Mouse (Mus musculus): ENCODE results near the gene Tbx10. TPM values are rescaled to one million over a fixed set of nuclear protein-coding genes. Genes with fewer than 3 reads are reported as not detected.
A peak's percentile ranks its signal among the peaks of the same experiment; 100 is the strongest.

Gene Tbx10
- polyA plus RNA-seq, 1 experiment from 2014 or later = 0.17 TPM

DNA sequence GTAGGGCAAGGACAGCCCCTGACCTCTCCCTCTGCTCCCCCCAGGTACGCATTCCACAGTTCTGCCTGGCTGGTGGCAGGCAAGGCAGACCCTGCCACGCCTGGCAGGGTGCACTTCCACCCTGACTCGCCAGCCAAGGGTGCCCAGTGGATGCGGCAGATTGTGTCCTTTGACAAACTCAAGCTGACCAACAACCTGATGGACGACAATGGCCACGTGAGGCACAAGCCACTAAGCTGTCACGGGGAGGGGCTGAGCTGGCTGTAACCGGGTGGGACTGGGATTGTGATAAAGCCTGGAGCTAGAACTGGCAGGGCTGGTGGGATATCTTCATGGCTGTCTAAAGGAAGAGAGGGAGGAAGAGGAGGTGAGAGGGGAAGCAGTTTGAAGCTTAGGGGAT, 4.7 kb downstream of the Tbx10 start:
- H3K4me3 ChIP-seq (replicated peaks; ENCODE audit: low read length) = no peak overlapping the region
- no peaks in the 10 kb centered on the region for H3K27me3 ChIP-seq (ENCODE audit: control insufficient read depth, insufficient read depth, low read length)
- H3K4me2 ChIP-seq (ENCODE audit: low read depth, low read length) = no peak overlapping the region
- no peak overlapping the region for H3K9ac ChIP-seq (ENCODE audit: low read length)
- no peak for ATAC-seq (ENCODE audit: insufficient read depth, low FRiP score)
- H3K27ac ChIP-seq (ENCODE audit: low read length) = no peak overlapping the region
- H3K9me3 ChIP-seq (replicated peaks; ENCODE audit: control insufficient read depth, low read length) = no peaks in the 10 kb centered on the region
- WGBS = 49% methylated on average over 8 of the region's 8 CpGs
- peaks cover 14% of the 10 kb centered on the region for H3K4me1 ChIP-seq (ENCODE audit: control insufficient read depth, insufficient read depth, low read length)
- no peaks in the 10 kb centered on the region for H3K36me3 ChIP-seq (ENCODE audit: control insufficient read depth, insufficient read depth, low read length)

DNA sequence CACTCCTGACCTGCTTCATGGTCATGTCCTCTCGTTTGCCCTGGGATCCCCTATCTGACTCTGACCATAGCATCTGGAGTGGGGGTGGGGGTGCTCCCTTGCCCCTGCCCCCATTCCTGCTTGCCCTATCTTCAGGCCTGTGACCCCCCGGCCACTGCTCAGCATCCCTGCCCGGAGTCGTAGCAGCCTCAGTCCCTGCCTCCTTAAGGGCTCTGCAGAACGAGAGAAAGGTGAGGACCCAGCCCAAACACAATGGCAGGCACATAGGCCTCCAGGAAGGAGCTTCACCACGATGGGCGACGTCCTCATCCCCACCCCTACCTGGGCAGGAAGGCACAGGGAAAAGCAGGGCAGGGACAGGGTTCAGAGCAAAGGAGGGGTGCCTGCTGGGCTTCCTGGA, 5.8 kb downstream of the Tbx10 start:
- Histone ChIP-seq H3K36me3 (ENCODE audit: control insufficient read depth, insufficient read depth, low read length) (no peaks in the 10 kb centered on the region), H3K27me3 (ENCODE audit: control insufficient read depth, insufficient read depth, low read length) (no peaks in the 10 kb centered on the region), H3K9me3 (replicated peaks; ENCODE audit: control insufficient read depth, low read length) (no peaks in the 10 kb centered on the region), H3K4me2 (ENCODE audit: low read depth, low read length) (no peak overlapping the region), H3K4me3 (replicated peaks; ENCODE audit: low read length) (no peak overlapping the region), H3K9ac (ENCODE audit: low read length) (no peak overlapping the region), H3K4me1 (ENCODE audit: control insufficient read depth, insufficient read depth, low read length) (peaks cover 16% of the 10 kb centered on the region), H3K27ac (ENCODE audit: low read length) (no peak overlapping the region)
- no peak for ATAC-seq (ENCODE audit: insufficient read depth, low FRiP score)
- 70% methylated on average over 8 of the region's 8 CpGs for WGBS

DNA sequence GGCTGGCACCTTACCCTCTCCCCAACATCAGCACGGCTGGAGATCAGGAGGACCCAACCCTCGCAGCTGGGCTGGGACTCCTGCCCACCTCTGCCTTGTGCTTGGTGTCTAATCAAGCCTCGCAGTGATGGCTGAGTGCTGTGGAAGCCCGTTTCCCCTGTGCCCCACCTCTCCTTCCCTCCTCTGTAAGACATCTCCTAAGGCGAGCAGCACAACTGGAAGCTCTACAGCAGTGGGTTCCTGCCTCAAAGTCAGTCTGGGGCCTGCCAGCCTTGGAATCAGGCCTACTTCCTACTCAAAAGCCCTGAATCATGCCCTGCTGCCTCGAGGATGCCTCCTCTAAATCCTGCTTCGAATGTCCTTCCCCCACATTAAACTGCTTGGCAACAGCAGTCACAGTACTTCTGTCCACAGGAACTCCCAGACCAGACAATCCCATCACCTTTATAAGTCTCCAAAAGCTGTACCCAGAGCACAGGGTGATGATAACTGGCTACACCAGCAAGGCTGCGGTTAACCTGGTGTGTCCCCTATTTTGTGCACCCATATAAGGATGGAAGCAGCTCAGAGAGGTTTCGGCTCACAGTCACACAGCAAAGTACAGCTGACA, 6.7 kb downstream of the Tbx10 start:
- Histone ChIP-seq H3K36me3 (ENCODE audit: control insufficient read depth, insufficient read depth, low read length) (no peaks in the 10 kb centered on the region), H3K4me2 (ENCODE audit: low read depth, low read length) (peak overlapping the region; percentile 82), H3K4me1 (ENCODE audit: control insufficient read depth, insufficient read depth, low read length) (peaks cover 16% of the 10 kb centered on the region), H3K27ac (ENCODE audit: low read length) (0 out of 2 replicates have a peak overlapping the region, but pooled peaks have one; percentile 97), H3K9ac (ENCODE audit: low read length) (peak overlapping the region; percentile 91), H3K4me3 (replicated peaks; ENCODE audit: low read length) (peak overlapping the region; percentile 87), H3K9me3 (replicated peaks; ENCODE audit: control insufficient read depth, low read length) (no peaks in the 10 kb centered on the region), H3K27me3 (ENCODE audit: control insufficient read depth, insufficient read depth, low read length) (no peaks in the 10 kb centered on the region)
- WGBS = 85% methylated on average over 9 of the region's 9 CpGs
- no peak for ATAC-seq (ENCODE audit: insufficient read depth, low FRiP score)

DNA sequence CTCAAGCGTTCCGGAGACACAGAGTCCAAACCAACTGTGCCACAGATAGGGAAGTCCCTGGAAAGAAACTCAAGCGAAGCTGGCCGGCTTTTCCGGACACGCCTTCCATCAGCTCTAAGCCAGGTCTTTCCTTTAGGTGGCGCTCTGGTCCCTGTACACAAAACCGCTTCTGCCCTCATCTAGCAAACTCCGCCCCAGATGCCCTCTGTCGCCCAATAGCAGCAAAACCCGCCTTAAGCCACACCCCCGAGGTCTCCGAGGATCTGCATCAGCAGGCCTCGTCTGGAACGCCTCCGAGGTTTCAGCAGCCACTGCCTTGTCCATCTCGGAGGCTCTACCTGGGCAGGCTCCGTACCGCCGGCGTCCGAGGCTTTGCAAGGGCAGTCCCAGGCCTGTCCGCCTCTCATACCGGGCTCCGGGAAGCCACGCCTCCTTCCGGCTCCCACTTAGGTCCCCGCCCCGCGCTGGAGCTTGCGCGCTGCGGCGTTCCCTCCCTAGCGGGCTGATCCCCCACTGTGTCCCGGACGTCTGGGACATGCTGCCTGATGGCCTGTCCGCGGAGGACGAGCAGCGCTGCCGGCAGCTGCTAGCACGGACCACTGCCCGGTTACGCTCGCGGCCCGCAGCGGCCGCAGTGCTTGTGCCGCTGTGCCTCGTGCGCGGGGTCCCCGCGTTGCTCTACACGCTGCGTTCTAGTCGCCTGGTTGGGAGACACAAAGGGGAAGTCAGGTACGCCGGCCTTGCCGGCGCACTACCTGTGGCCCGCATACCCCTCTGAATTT, 7.8 kb downstream of the Tbx10 start, which contains the start of the genes Nudt8 and Gm49405:
TSS of gene Nudt8 (plus strand) at position 462 of the 782 bp plus-strand sequence.
TSS of gene Gm49405 (plus strand) at position 508 of the 782 bp plus-strand sequence.
- Histone ChIP-seq H3K4me1 (ENCODE audit: control insufficient read depth, insufficient read depth, low read length) (peaks cover 16% of the 10 kb centered on the region), H3K27ac (ENCODE audit: low read length) (peak within 1 kb of the TSS; percentile 97), H3K4me3 (replicated peaks; ENCODE audit: low read length) (peak within 1 kb of the TSS; percentile 87), H3K36me3 (ENCODE audit: control insufficient read depth, insufficient read depth, low read length) (no peaks in the 10 kb centered on the region), H3K4me2 (ENCODE audit: low read depth, low read length) (peak within 1 kb of the TSS; percentile 82), H3K9ac (ENCODE audit: low read length) (peak within 1 kb of the TSS; percentile 91), H3K9me3 (replicated peaks; ENCODE audit: control insufficient read depth, low read length) (no peaks in the 10 kb centered on the region), H3K27me3 (ENCODE audit: control insufficient read depth, insufficient read depth, low read length) (no peaks in the 10 kb centered on the region)
- under 1% methylated on average over 64 of the region's 64 CpGs for WGBS
- peak; percentile 93 for ATAC-seq (ENCODE audit: insufficient read depth, low FRiP score)

DNA sequence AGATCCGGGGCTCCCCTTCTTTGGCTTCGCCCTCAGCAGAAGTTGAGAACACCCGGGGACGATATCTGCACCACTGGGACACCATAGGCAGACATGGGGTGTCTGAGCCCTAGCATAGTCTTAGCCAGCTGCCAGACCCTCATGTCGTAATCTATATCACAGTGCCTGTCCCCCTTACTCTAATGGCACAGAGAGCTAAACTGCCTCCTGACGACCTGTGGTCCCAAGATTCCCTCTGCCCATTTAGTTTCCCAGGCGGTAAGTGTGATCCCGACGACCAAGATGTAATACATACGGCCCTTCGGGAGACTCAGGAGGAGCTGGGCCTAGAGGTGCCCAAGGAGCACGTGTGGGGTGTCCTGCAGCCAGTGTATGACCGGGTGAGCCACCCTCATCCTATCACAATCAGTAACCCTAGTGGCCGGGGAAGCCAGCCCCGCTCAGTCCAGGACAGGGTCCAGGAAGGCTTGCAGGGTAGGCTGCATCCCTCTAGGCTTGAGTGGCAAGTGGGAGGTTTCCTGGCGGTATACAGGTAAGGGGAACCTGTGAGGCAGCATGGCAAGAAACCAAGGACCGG, 8.5 kb downstream of the Tbx10 start:
- H3K4me2 ChIP-seq (ENCODE audit: low read depth, low read length) = peak overlapping the region; percentile 82
- H3K4me1 ChIP-seq (ENCODE audit: control insufficient read depth, insufficient read depth, low read length) = peaks cover 16% of the 10 kb centered on the region
- no peaks in the 10 kb centered on the region for H3K27me3 ChIP-seq (ENCODE audit: control insufficient read depth, insufficient read depth, low read length)
- no peak for ATAC-seq (ENCODE audit: insufficient read depth, low FRiP score)
- H3K27ac ChIP-seq (ENCODE audit: low read length) = peak overlapping the region; percentile 97
- peak overlapping the region; percentile 91 for H3K9ac ChIP-seq (ENCODE audit: low read length)
- WGBS = 11% methylated on average over 17 of the region's 17 CpGs
- H3K36me3 ChIP-seq (ENCODE audit: control insufficient read depth, insufficient read depth, low read length) = no peaks in the 10 kb centered on the region
- peak overlapping the region; percentile 87 for H3K4me3 ChIP-seq (replicated peaks; ENCODE audit: low read length)
- no peaks in the 10 kb centered on the region for H3K9me3 ChIP-seq (replicated peaks; ENCODE audit: control insufficient read depth, low read length)

DNA sequence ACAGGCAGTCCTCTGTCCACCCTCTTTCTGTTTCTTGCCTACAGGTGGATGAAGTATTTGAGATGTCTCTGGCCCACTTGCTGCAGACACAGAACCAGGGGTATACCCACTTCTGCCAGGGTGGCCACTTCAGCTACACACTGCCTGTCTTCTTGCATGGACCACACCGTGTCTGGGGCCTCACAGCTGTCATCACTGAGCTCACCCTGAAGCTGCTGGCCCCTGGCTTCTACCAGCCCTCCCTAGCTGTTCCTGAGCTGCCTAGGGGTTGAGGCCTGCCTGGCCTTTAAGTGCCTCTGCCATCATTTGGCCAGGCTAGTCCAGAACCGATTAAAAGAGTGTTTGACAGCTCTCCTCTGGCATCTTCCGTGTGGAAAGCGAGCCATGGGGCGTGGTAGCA, 9.2 kb downstream of the Tbx10 start:
- Histone ChIP-seq H3K4me3 (replicated peaks; ENCODE audit: low read length) (no peak overlapping the region), H3K9me3 (replicated peaks; ENCODE audit: control insufficient read depth, low read length) (no peaks in the 10 kb centered on the region), H3K4me1 (ENCODE audit: control insufficient read depth, insufficient read depth, low read length) (peaks cover 16% of the 10 kb centered on the region), H3K27ac (ENCODE audit: low read length) (no peak overlapping the region), H3K36me3 (ENCODE audit: control insufficient read depth, insufficient read depth, low read length) (no peaks in the 10 kb centered on the region), H3K27me3 (ENCODE audit: control insufficient read depth, insufficient read depth, low read length) (no peaks in the 10 kb centered on the region), H3K9ac (ENCODE audit: low read length) (peak overlapping the region; percentile 43; the same call in 1 of the 2 replicates), H3K4me2 (ENCODE audit: low read depth, low read length) (no peak overlapping the region)
- 77% methylated on average over 5 of the region's 5 CpGs for WGBS
- no peak for ATAC-seq (ENCODE audit: insufficient read depth, low FRiP score)

DNA sequence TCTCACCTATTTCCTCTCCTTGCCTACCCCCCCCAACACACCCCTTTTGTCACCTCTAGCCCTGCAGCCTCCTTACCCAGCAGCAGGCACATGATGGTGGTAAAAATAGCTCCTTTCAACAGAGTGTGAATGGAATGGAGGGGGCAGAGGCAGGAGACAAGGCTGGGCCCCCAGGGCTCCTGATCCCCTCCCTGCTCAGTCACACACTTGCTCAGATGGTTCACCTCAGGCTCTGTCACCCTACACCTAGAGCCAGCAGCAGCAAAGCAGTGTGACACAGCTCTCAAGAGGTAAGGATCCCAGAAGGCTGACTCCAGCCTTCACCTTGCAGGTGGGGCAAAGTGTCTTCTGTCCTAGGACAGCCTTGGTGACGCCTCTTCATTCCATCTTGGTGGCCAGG, 10.6 kb downstream of the Tbx10 start, which contains the start of gene Doc2g:
TSS of gene Doc2g (plus strand) at position 202 of the 400 bp plus-strand sequence.
- Histone ChIP-seq H3K4me3 (replicated peaks; ENCODE audit: low read length) (no peak within 1 kb of the TSS), H3K9me3 (replicated peaks; ENCODE audit: control insufficient read depth, low read length) (no peaks in the 10 kb centered on the region), H3K4me2 (ENCODE audit: low read depth, low read length) (no peak within 1 kb of the TSS), H3K27ac (ENCODE audit: low read length) (no peak within 1 kb of the TSS), H3K9ac (ENCODE audit: low read length) (no peak within 1 kb of the TSS), H3K4me1 (ENCODE audit: control insufficient read depth, insufficient read depth, low read length) (peaks cover 16% of the 10 kb centered on the region), H3K27me3 (ENCODE audit: control insufficient read depth, insufficient read depth, low read length) (no peaks in the 10 kb centered on the region), H3K36me3 (ENCODE audit: control insufficient read depth, insufficient read depth, low read length) (peaks cover 6% of the 10 kb centered on the region; the same call in 1 of the 2 replicates)
- no peak for ATAC-seq (ENCODE audit: insufficient read depth, low FRiP score)
- WGBS = 58% methylated on average over 1 of the region's 1 CpGs

DNA sequence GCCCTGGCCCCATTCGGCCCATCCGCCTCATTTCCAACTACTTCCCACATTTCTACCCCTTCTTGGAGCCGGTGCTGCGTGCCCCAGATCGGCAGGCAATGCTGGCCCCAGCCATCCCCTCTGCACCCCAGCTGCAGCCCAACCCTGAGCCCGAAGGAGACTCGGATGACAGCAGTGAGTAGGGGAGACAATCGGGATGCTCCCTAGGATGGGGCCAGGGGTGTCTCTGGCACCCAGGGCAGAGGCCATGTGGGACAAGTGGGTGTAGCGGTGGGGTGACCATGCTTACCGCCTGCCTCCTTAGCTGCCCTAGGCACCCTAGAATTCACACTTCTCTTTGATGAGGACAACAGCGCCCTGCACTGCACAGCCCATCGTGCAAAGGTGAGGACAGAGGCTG, 11.1 kb downstream of the Tbx10 start:
- Histone ChIP-seq H3K27me3 (ENCODE audit: control insufficient read depth, insufficient read depth, low read length) (no peaks in the 10 kb centered on the region), H3K4me1 (ENCODE audit: control insufficient read depth, insufficient read depth, low read length) (peaks cover 16% of the 10 kb centered on the region), H3K27ac (ENCODE audit: low read length) (no peak overlapping the region), H3K4me2 (ENCODE audit: low read depth, low read length) (no peak overlapping the region), H3K9me3 (replicated peaks; ENCODE audit: control insufficient read depth, low read length) (no peaks in the 10 kb centered on the region), H3K4me3 (replicated peaks; ENCODE audit: low read length) (no peak overlapping the region), H3K36me3 (ENCODE audit: control insufficient read depth, insufficient read depth, low read length) (peaks cover 6% of the 10 kb centered on the region; the same call in 1 of the 2 replicates), H3K9ac (ENCODE audit: low read length) (no peak overlapping the region)
- ATAC-seq (ENCODE audit: insufficient read depth, low FRiP score) = no peak
- WGBS = 68% methylated on average over 12 of the region's 12 CpGs

DNA sequence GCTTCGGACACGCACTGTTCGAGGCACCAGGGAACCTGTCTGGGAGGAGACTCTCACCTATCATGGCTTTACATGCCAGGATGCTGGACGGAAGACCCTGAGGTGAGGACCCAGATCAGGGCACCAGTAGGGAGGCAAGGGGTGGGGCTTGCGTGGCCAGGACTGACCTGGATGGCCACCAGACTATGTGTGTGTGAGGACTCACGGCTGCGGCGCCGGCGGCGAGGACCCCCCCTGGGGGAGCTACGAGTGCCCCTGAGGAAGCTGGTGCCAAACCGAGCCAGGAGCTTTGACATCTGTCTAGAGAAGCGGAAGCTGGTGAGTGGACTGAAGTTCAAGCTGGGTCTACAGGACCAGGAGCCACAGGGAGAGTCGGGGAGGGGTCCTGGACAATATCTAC, 11.8 kb downstream of the Tbx10 start:
- H3K27ac ChIP-seq (ENCODE audit: low read length) = no peak overlapping the region
- peaks cover 16% of the 10 kb centered on the region for H3K4me1 ChIP-seq (ENCODE audit: control insufficient read depth, insufficient read depth, low read length)
- no peak for ATAC-seq (ENCODE audit: insufficient read depth, low FRiP score)
- H3K9me3 ChIP-seq (replicated peaks; ENCODE audit: control insufficient read depth, low read length) = no peaks in the 10 kb centered on the region
- peaks cover 6% of the 10 kb centered on the region; the same call in 1 of the 2 replicates for H3K36me3 ChIP-seq (ENCODE audit: control insufficient read depth, insufficient read depth, low read length)
- H3K4me3 ChIP-seq (replicated peaks; ENCODE audit: low read length) = no peak overlapping the region
- no peaks in the 10 kb centered on the region for H3K27me3 ChIP-seq (ENCODE audit: control insufficient read depth, insufficient read depth, low read length)
- no peak overlapping the region for H3K4me2 ChIP-seq (ENCODE audit: low read depth, low read length)
- no peak overlapping the region for H3K9ac ChIP-seq (ENCODE audit: low read length)
- WGBS = 85% methylated on average over 15 of the region's 15 CpGs

Data from stomach, embryonic 16.5 days (tissue).